Mouse (Mus musculus): ENCODE results near the gene Sec22c. TPM values are rescaled to one million over a fixed set of nuclear protein-coding genes. Genes with fewer than 3 reads are reported as not detected.

Gene Sec22c
- polyA plus RNA-seq, 1 experiment from 2014 or later: 20.5 TPM

GRCm38 (mm10) chr9:121718070-121718705 lies 12.9 kb upstream of the Sec22c start:
- Histone ChIP-seq H3K9me3 (replicated peaks; ENCODE audit: control insufficient read depth, low read length) (0 out of 2 replicates have a peak, but pooled peaks cover 2% of the 10 kb centered on the region), H3K4me2 (ENCODE audit: low read length) (peak overlapping the region; percentile 77), H3K36me3 (ENCODE audit: control insufficient read depth, insufficient read depth, low read length) (0 out of 2 replicates have a peak, but pooled peaks cover 3% of the 10 kb centered on the region), H3K4me3 (ENCODE audit: low read depth, low read length) (peak overlapping the region; percentile 94), H3K4me1 (ENCODE audit: control insufficient read depth, insufficient read depth, low read length) (peaks cover 10% of the 10 kb centered on the region), H3K9ac (ENCODE audit: low read length) (peak overlapping the region; percentile 79), H3K27ac (ENCODE audit: low read depth, low read length) (peak overlapping the region; percentile 88), H3K27me3 (replicated peaks; ENCODE audit: control insufficient read depth, insufficient read depth, low read length) (no peaks in the 10 kb centered on the region)
- no peak for DNase-seq (ENCODE audit: low spot score)
- WGBS: 67% methylated on average over 15 of the region's 15 CpGs
- peak; percentile 2; the same call in 1 of the 2 replicates for ATAC-seq

- ATAC-seq (no peak), DNase-seq (ENCODE audit: low spot score) (no peak)
- Histone ChIP-seq H3K4me2 (ENCODE audit: low read length) (no peak overlapping the region), H3K9ac (ENCODE audit: low read length) (no peak overlapping the region), H3K36me3 (ENCODE audit: control insufficient read depth, insufficient read depth, low read length) (peaks cover 9% of the 10 kb centered on the region), H3K4me1 (ENCODE audit: control insufficient read depth, insufficient read depth, low read length) (peaks cover 10% of the 10 kb centered on the region), H3K9me3 (replicated peaks; ENCODE audit: control insufficient read depth, low read length) (0 out of 2 replicates have a peak, but pooled peaks cover 2% of the 10 kb centered on the region), H3K27ac (ENCODE audit: low read depth, low read length) (no peak overlapping the region), H3K4me3 (ENCODE audit: low read depth, low read length) (no peak overlapping the region), H3K27me3 (replicated peaks; ENCODE audit: control insufficient read depth, insufficient read depth, low read length) (no peaks in the 10 kb centered on the region)
- WGBS: 86% methylated on average over 2 of the region's 2 CpGs
These were observed 11.8 kb upstream of the Sec22c start for GRCm38 (mm10) chr9:121717048-121717447.

- H3K27me3 ChIP-seq (replicated peaks; ENCODE audit: control insufficient read depth, insufficient read depth, low read length): no peaks in the 10 kb centered on the region
- peaks cover 9% of the 10 kb centered on the region for H3K36me3 ChIP-seq (ENCODE audit: control insufficient read depth, insufficient read depth, low read length)
- peak overlapping the region; percentile 88 for H3K27ac ChIP-seq (ENCODE audit: low read depth, low read length)
- H3K9me3 ChIP-seq (replicated peaks; ENCODE audit: control insufficient read depth, low read length): no peaks in the 10 kb centered on the region
- peak overlapping the region; percentile 76 for H3K4me2 ChIP-seq (ENCODE audit: low read length)
- H3K4me3 ChIP-seq (ENCODE audit: low read depth, low read length): peak overlapping the region; percentile 95
- no peak for DNase-seq (ENCODE audit: low spot score)
- ATAC-seq: peak; percentile 28; the same call in 1 of the 2 replicates
- under 1% methylated on average over 18 of the region's 18 CpGs for WGBS
- peak overlapping the region; percentile 93 for H3K9ac ChIP-seq (ENCODE audit: low read length)
- H3K4me1 ChIP-seq (ENCODE audit: control insufficient read depth, insufficient read depth, low read length): peaks cover 9% of the 10 kb centered on the region
These were observed 5.3 kb upstream of the Sec22c start for GRCm38 (mm10) chr9:121710584-121710975.

- Histone ChIP-seq H3K9me3 (replicated peaks; ENCODE audit: control insufficient read depth, low read length) (no peaks in the 10 kb centered on the region), H3K27ac (ENCODE audit: low read depth, low read length) (peak within 1 kb of the TSS; percentile 88), H3K4me2 (ENCODE audit: low read length) (peak within 1 kb of the TSS; percentile 76), H3K4me3 (ENCODE audit: low read depth, low read length) (peak within 1 kb of the TSS; percentile 95), H3K4me1 (ENCODE audit: control insufficient read depth, insufficient read depth, low read length) (peaks cover 14% of the 10 kb centered on the region), H3K36me3 (ENCODE audit: control insufficient read depth, insufficient read depth, low read length) (peaks cover 9% of the 10 kb centered on the region), H3K9ac (ENCODE audit: low read length) (peak within 1 kb of the TSS; percentile 93), H3K27me3 (replicated peaks; ENCODE audit: control insufficient read depth, insufficient read depth, low read length) (no peaks in the 10 kb centered on the region)
- DNase-seq (ENCODE audit: low spot score) (peak; percentile 100), ATAC-seq (peak; percentile 98)
- 5% methylated on average over 37 of the region's 37 CpGs for WGBS
These were observed 4.8 kb upstream of the Sec22c start, which contains the start of gene Ss18l2 for GRCm38 (mm10) chr9:121709898-121710583. TSS of gene Ss18l2 (plus strand) at chr9:121710329.

- Histone ChIP-seq H3K27ac (ENCODE audit: low read depth, low read length) (no peak overlapping the region), H3K4me3 (ENCODE audit: low read depth, low read length) (no peak overlapping the region), H3K27me3 (replicated peaks; ENCODE audit: control insufficient read depth, insufficient read depth, low read length) (no peaks in the 10 kb centered on the region), H3K9me3 (replicated peaks; ENCODE audit: control insufficient read depth, low read length) (no peaks in the 10 kb centered on the region), H3K4me1 (ENCODE audit: control insufficient read depth, insufficient read depth, low read length) (peaks cover 20% of the 10 kb centered on the region), H3K4me2 (ENCODE audit: low read length) (no peak overlapping the region), H3K36me3 (ENCODE audit: control insufficient read depth, insufficient read depth, low read length) (peaks cover 9% of the 10 kb centered on the region), H3K9ac (ENCODE audit: low read length) (no peak overlapping the region)
- DNase-seq (ENCODE audit: low spot score) (no peak), ATAC-seq (no peak)
- 70% methylated on average over 7 of the region's 7 CpGs for WGBS
These were observed 3.5 kb upstream of the Sec22c start for GRCm38 (mm10) chr9:121708506-121709486.

GRCm38 (mm10) chr9:121707801-121708200 lies 2.5 kb upstream of the Sec22c start:
- WGBS: 74% methylated on average over 6 of the region's 6 CpGs
- no peak overlapping the region for H3K9ac ChIP-seq (ENCODE audit: low read length)

GRCm38 (mm10) chr9:121706029-121706675 lies 862 bp upstream of the Sec22c start:
- WGBS: 79% methylated on average over 6 of the region's 6 CpGs
- H3K4me2 ChIP-seq (ENCODE audit: low read length): no peak overlapping the region
- no peaks in the 10 kb centered on the region for H3K27me3 ChIP-seq (replicated peaks; ENCODE audit: control insufficient read depth, insufficient read depth, low read length)
- no peaks in the 10 kb centered on the region for H3K9me3 ChIP-seq (replicated peaks; ENCODE audit: control insufficient read depth, low read length)
- ATAC-seq: no peak
- no peak overlapping the region for H3K9ac ChIP-seq (ENCODE audit: low read length)
- H3K4me3 ChIP-seq (ENCODE audit: low read depth, low read length): no peak overlapping the region
- no peak overlapping the region for H3K27ac ChIP-seq (ENCODE audit: low read depth, low read length)
- no peak for DNase-seq (ENCODE audit: low spot score)
- no peaks in the 10 kb centered on the region for H3K36me3 ChIP-seq (ENCODE audit: control insufficient read depth, insufficient read depth, low read length)
- H3K4me1 ChIP-seq (ENCODE audit: control insufficient read depth, insufficient read depth, low read length): peaks cover 18% of the 10 kb centered on the region

More at GRCm38 (mm10) chr9:121707801-121708200, 2.5 kb upstream of the Sec22c start:
- H3K4me2 ChIP-seq (ENCODE audit: low read length): no peak overlapping the region
- no peak overlapping the region for H3K27ac ChIP-seq (ENCODE audit: low read depth, low read length)
- H3K4me3 ChIP-seq (ENCODE audit: low read depth, low read length): no peak overlapping the region
- DNase-seq (ENCODE audit: low spot score): no peak
- no peaks in the 10 kb centered on the region for H3K27me3 ChIP-seq (replicated peaks; ENCODE audit: control insufficient read depth, insufficient read depth, low read length)
- peaks cover 23% of the 10 kb centered on the region for H3K4me1 ChIP-seq (ENCODE audit: control insufficient read depth, insufficient read depth, low read length)
- H3K9me3 ChIP-seq (replicated peaks; ENCODE audit: control insufficient read depth, low read length): no peaks in the 10 kb centered on the region
- H3K36me3 ChIP-seq (ENCODE audit: control insufficient read depth, insufficient read depth, low read length): peaks cover 4% of the 10 kb centered on the region
- no peak for ATAC-seq

- Histone ChIP-seq H3K4me1 (ENCODE audit: control insufficient read depth, insufficient read depth, low read length) (peaks cover 14% of the 10 kb centered on the region), H3K36me3 (ENCODE audit: control insufficient read depth, insufficient read depth, low read length) (peaks cover 9% of the 10 kb centered on the region; the same call in 1 of the 2 replicates), H3K27ac (ENCODE audit: low read depth, low read length) (no peak overlapping the region), H3K4me2 (ENCODE audit: low read length) (peak overlapping the region; percentile 95), H3K4me3 (ENCODE audit: low read depth, low read length) (peak overlapping the region; percentile 75), H3K9ac (ENCODE audit: low read length) (peak overlapping the region; percentile 68), H3K27me3 (replicated peaks; ENCODE audit: control insufficient read depth, insufficient read depth, low read length) (no peaks in the 10 kb centered on the region), H3K9me3 (replicated peaks; ENCODE audit: control insufficient read depth, low read length) (no peaks in the 10 kb centered on the region)
- DNase-seq (ENCODE audit: low spot score) (no peak), ATAC-seq (0 out of 2 replicates have a peak, but pooled peaks have one; percentile 0)
- 37% methylated on average over 11 of the region's 11 CpGs for WGBS
These were observed 1.0 kb downstream of the Sec22c start for GRCm38 (mm10) chr9:121704261-121704645.
